Mouse (Mus musculus): ENCODE data around the gene Tmem50b.
"Not testable (repeated sequence)": the region's sequence is repeated elsewhere in the genome, so short reads cannot be mapped to it uniquely, and the experiment has no call there.

Gene Tmem50b

DNA sequence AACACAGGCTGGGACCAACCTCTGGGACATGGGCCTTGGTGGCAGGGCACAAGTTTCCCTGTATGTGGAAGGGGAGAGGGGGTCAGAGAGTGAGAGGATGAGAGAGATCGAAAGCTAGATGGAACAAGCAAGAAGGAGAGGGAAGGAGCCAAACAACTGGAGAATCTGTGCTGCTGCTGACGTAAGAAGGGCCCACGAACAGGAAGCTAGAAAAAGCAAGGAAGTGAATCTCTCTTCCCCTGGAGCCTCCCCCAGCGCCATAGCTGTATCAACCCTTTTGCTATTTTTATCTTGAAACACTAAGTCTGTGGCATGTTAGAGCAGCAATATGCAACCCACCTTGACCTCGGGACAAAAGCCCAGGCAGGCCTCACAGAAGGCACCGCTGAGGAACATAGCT, 59.5 kb downstream of the Tmem50b start:
- in situ Hi-C loops (cut with MboI) = no loop called here

DNA sequence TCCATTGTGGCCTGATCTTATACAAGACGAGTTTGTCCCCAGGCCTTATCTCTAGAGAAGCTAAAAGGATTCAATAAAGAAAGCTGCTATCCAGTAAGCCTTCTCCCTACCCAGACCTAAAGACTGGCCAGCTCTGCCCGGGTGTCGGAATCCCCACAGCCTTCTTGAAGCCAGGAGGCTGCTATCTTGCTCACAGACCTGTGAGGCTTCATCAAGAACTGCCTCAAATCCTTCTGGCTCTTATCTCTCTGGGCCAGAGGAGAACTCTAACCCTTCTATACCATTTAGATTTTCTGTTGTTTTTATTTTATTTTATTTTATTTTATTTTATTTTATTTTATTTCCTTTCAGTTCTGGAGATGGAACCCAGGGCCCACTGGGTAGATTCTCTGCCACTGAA, 60.5 kb downstream of the Tmem50b start:
- in situ Hi-C loops (cut with MboI) = no loop called here

DNA sequence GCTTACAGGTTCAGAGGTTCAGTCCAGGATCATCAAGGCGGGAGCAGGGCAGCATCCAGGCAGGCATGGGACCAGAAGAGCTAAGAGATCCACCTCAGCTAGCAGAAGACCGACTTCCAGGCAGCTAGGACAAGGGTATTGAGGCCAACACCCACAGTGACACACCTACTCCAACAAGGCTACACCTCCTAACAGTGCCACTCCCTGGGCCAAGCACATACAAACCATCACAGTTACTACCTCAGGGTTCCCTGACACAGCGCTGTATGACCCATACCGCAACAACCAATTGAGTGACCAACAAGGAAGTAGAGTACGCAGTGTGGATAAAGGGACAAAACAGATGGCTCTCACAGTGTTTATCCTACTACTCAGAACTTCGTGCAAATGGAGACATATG, 61.2 kb downstream of the Tmem50b start:
- in situ Hi-C loops (cut with MboI) = no loop called here

DNA sequence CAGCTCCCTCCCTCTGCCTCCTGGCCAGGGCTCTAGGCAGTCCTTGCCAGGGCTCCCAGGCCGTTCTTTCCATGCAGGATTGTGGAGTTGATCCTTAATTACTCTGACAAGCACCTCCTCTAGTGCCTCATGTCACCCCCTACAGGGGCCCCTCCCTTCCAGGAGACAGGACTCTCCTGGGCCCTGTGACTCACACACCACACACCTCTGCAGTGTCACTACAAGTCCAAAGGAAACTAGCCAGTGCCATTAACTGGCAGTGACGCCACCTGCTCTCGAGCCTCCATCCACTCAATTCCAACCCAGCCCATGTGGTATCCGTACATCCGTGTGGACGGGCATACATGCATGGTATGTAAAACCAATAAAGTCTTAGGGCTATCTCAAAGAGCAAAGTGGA, 62.7 kb downstream of the Tmem50b start:
- in situ Hi-C loops (cut with MboI) = no loop called here

DNA sequence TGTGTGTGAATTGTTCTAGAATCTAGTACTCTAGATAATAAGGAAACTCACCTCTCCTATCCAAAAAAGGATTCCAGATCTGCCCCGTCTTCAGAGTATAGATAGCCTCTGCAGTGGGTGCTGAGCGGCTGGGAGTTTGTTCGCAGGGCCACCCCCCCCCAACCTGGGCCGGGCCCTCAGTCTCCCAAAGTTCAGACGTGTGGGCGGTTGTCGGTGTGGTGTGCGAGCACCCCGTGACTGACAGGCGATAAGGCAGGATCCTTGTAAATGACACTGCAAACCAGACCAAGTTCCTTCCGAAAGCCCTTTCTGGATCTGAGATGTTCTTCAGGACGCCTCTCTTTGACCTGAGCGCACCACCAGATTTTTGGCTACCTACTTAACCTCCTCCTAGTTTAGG, 63.1 kb downstream of the Tmem50b start:
- in situ Hi-C loops (cut with MboI) = no loop called here

DNA sequence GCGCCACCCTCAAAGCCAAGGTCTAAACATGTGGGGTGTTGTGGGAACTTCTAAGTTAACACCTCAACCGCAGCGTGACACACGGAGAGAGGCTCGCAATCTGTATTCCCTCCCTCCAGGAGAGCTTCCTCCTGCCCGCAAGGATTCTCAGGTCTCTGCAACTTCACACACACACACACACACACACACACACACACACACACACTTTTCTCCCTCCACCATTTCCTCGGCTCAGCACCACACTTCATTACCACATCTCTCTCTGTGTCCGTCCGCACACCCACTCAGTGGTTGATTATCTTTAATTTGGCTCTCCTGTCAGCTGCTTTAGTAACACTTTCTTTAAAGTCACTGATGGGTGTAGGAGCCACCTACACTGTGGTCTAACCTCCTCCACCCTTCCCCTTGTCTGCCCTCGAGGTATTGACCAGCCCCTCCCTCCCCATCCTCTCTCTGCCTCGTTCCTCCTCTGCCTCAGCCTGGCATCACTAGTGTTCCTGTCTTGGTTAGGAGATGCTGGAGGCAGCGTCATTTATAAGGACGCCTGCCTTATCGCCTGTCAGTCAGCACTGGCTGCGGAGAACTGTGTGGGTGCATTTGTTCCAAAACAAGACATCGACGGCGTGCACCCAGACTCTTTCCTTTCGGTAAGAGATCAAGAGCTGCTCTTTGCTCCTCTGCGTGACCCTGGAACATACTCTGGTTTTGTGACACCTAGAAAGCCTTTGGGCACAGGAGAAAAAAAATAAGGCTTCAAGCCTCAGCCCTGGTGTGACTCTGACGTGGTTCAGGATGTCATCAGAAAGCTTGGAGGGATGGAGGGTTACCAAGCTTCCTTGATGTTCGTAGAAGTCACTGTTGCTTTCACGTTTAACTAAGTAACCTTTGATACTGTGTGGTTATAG, 64.3 kb downstream of the Tmem50b start:
- in situ Hi-C loops (cut with MboI) = no loop called here

DNA sequence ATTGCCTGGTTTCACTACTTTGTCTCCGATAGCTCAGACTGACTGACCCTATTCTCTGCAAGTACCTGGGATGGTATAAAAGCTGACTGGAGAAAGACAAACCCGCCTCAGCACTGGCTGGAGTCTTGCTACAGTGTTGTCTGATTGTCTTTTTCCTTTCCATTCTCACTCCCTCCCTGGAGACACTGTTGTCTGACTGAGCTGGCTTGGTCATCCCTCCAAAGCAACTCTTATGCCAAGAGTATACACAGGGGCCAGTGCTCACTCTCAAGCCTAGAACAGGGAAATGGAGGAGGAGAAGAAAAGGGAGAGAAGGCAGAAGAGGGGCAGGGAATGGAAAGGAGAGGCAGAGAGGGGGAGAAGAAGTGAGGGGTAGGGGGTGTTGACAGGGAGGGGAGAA, 65.2 kb downstream of the Tmem50b start:
- in situ Hi-C loops (cut with MboI) = no loop called here

DNA sequence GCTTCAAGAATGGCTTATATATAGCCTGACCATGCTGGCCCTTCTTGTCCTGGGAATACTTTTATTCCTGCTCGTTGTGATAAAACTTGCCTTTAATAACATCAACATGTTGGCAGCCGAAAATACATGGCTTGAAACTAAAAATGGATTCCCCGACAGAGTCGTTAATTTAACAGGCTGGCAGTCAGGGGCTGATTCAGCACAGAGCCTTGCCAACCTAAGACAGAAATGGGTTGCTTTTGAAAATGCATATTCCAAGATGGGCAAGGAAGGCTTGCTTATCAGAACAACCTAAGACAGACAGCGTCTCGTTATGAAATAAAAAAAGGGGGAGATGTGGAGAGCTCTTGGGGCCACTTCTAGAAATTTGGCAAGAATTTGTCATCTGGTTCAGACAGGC, 65.7 kb downstream of the Tmem50b start:
- in situ Hi-C loops (cut with MboI) = no loop called here

DNA sequence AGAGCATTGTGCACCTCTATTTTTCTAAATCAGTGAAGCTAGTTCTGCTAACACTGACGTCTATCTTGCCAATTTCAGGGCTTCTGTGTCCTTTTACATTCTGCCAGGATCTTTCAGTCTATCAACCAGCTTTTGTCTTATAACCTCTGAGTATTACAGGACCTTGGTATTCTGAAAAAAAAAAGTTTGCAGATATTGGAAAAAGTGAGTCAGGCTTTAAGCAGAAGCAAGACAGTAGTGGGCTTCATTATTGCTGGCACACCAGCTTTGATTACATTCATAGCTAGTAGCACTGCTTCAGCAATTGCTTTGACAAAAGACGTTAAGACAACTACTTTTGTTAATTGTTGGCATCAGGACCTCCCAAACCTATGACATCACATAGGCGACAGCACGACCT, 66.8 kb downstream of the Tmem50b start:
- in situ Hi-C loops (cut with MboI) = not testable (repeated sequence)

DNA sequence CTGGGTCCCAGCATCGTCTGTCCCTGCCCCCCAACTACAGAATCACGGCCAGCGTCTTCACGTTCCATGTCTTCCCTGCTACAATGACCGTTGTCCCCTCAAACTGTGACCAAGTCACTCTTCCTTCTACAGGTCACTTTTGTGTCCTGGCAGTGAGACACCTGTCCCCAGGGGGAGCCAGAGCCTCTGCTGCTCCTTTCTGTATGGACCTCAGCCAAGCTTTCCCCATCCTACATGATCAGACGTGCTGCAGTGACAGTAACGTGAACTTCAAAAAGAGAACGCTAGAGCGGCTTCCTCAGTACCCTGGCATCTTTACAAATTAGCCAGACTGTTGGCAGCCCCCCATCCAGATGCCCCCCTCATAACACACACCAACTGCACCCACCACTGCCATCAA, 69.0 kb downstream of the Tmem50b start:
- in situ Hi-C loops (cut with MboI) = no loop called here

DNA sequence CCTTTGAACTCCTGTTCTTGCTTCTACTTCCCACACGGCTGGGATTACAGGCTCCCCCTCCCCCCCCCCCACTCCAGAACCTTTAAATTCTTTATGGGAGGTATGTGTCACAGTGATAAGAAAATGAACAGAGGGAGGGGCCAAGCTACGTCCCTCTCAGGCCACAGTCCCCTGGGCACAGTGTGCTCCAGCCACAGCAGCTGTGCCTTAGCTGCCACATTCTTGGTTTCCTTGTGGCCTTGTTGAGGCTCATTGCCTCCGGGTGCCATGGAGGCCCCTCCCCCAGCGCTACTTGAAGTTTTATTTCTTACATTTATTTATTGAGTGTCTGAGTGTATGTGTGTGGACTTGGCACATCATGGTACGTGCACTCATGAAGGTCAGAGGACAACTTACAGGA, 70.1 kb downstream of the Tmem50b start:
- in situ Hi-C loops (cut with MboI) = no loop called here

DNA sequence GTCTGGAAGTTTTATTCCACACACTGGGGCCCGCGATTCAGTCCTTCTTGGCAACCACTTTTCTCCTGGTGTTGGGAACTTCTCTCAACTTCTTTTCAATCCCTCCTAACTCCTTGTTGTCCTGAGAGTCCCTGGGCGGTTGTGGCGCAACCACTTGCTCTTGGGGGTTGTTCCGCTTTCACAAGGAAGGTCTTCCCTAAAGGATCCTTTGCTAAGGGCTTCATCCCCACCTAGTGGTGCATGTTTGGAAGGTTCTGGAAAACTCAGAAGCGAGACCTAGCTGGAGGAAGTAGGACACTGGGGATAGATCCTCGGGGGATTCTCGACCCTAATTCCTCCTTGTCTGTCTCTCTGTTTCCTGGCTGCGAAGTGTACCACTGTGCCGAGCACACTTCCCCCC, 70.5 kb downstream of the Tmem50b start:
- in situ Hi-C loops (cut with MboI) = no loop called here

DNA sequence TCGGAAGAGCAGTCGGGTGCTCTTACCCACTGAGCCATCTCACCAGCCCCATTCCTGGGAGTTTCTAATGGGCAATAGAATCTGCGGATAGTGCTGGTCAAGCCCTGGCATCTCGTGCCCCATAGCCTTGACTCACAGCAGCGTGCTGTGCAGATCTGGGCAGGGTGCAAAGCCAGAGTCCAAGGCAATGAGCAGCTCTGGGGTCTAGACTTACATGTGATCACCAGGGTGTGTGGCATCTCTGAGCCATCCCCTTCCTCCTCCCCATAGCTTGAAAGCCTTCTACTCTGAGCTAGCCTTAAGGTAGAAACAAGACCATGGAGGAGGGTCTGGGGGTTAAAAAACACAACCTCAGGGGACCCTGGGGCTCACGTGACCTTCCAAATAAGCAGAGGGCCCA, 71.3 kb downstream of the Tmem50b start:
- in situ Hi-C loops (cut with MboI) = no loop called here
